Mouse (Mus musculus) myocyte (in vitro differentiated cells): ENCODE measurements around the gene Fam20c. TPM values are rescaled to one million over a fixed set of nuclear protein-coding genes. Genes with fewer than 3 reads are reported as not detected.

Experiments used
- H3K27me3 ChIP-seq: one replicate; pipeline ENCODE4 v1.6.1; 2011; ENCODE audit not compliant: control insufficient read depth, insufficient read depth, insufficient read length
- H3K36me3 ChIP-seq: one replicate; pipeline ENCODE4 v1.6.1; 2011; ENCODE audit not compliant: control insufficient read depth, insufficient read depth
- H3K4me2 ChIP-seq: one replicate; pipeline ENCODE4 v1.6.1; 2011; ENCODE audit warnings: low read depth, control low read depth
- H3K4me3 ChIP-seq: one replicate; pipeline ENCODE4 v1.5.1; 2011; ENCODE audit warnings: mild to moderate bottlenecking, control low read depth, moderate library complexity
- H3K79me2 ChIP-seq: one replicate; pipeline ENCODE4 v1.6.1; 2011; ENCODE audit not compliant: control insufficient read depth, insufficient read depth
- H3ac ChIP-seq: one replicate; pipeline ENCODE4 v1.6.1; 2011; ENCODE audit not compliant: control insufficient read depth, insufficient read length
- CEBPB ChIP-seq: IDR thresholded peaks from 2 replicates; pipeline ENCODE4 v1.6.1; 2011; ENCODE audit warnings: mild to moderate bottlenecking, moderate library complexity; ENCODE audit not compliant: poor library complexity, insufficient read depth, severe bottlenecking
- E2F4 ChIP-seq: IDR thresholded peaks from one replicate; pipeline ENCODE4 v1.6.1; 2011; ENCODE audit warnings: mild to moderate bottlenecking, control low read depth, moderate library complexity; ENCODE audit not compliant: insufficient read depth
- MAX ChIP-seq: IDR thresholded peaks from one replicate; pipeline ENCODE4 v1.6.1; 2011; ENCODE audit warnings: low read depth, mild to moderate bottlenecking, control low read depth
- MYOD1 ChIP-seq, 3 experiments: IDR thresholded peaks; one replicate each; pipeline ENCODE4 v1.6.1; 2011; ENCODE audit warnings: control low read depth in 2 of 3, low read depth in 2 of 3, mild to moderate bottlenecking in 2 of 3, moderate library complexity in 1 of 3; ENCODE audit not compliant: insufficient read length in 2 of 3, control insufficient read depth in 1 of 3
- MYOG ChIP-seq, 3 experiments: IDR thresholded peaks; one replicate each; pipeline ENCODE4 v1.6.1; 2011; ENCODE audit warnings: control low read depth in 2 of 3, low read depth in 2 of 3, mild to moderate bottlenecking in 2 of 3; ENCODE audit not compliant: insufficient read length in 2 of 3, control insufficient read depth in 1 of 3, insufficient read depth in 1 of 3
- POLR2A ChIP-seq: IDR thresholded peaks from one replicate; pipeline ENCODE4 v1.6.1; 2011; ENCODE audit warnings: low read depth, mild to moderate bottlenecking, control low read depth, moderate library complexity; ENCODE audit not compliant: insufficient read length
- POLR2AphosphoS2 ChIP-seq: IDR thresholded peaks from one replicate; pipeline ENCODE4 v1.6.1; 2011; ENCODE audit warnings: low read depth, control low read depth; ENCODE audit not compliant: insufficient read length
- REST ChIP-seq: IDR thresholded peaks from one replicate; pipeline ENCODE4 v1.6.1; 2011; ENCODE audit warnings: mild to moderate bottlenecking, control low read depth, moderate library complexity; ENCODE audit not compliant: insufficient read depth, insufficient read length
- SRF ChIP-seq: IDR thresholded peaks from one replicate; pipeline ENCODE4 v1.6.1; 2011; ENCODE audit warnings: low read depth; ENCODE audit not compliant: control insufficient read depth, insufficient read length
- TCF12 ChIP-seq: IDR thresholded peaks from one replicate; pipeline ENCODE4 v1.6.1; 2011; ENCODE audit warnings: mild to moderate bottlenecking, control low read depth; ENCODE audit not compliant: poor library complexity, insufficient read depth, severe bottlenecking
- TCF3 ChIP-seq: IDR thresholded peaks from one replicate; pipeline ENCODE4 v1.6.1; 2011; ENCODE audit warnings: low read depth, control low read depth; ENCODE audit not compliant: insufficient read length
- USF1 ChIP-seq: IDR thresholded peaks from one replicate; pipeline ENCODE4 v1.6.1; 2011; ENCODE audit warnings: low read depth, mild to moderate bottlenecking, control low read depth, moderate library complexity
- polyA plus RNA-seq: library from polyadenylated mRNA; unstranded; fragments of >200 nt; fragmentation: generic; extraction: Trizol; gene quantifications from one replicate; pipeline ENCODE4 v1.2.1, GENCODE M21; 2012; ENCODE audit warnings: missing spikeins

Fam20c gene
- polyA plus RNA-seq, 1 experiment: 37.5 TPM

GRCm38 (mm10) chr5:138809767-138810166 lies 55.5 kb downstream of the Fam20c start:
- Histone ChIP-seq H3K4me2 (no peak overlapping the region), H3ac (no peak overlapping the region), H3K4me3 (no peak overlapping the region), H3K79me2 (no peaks in the 10 kb centered on the region), H3K27me3 (no peaks in the 10 kb centered on the region), H3K36me3 (peaks cover 7% of the 10 kb centered on the region)
- TF ChIP-seq MYOG (IDR thresholded peaks at IDR 0.05; ENCODE audit: control insufficient read depth in 1 of 3, insufficient read depth in 1 of 3, insufficient read length in 2 of 3, low read depth in 2 of 3): no peak
- no peak for TF ChIP-seq USF1
- TF ChIP-seq TCF12: no peak
- no peak for TF ChIP-seq POLR2AphosphoS2
- no peak for TF ChIP-seq SRF
- TF ChIP-seq CEBPB: no peak
- TF ChIP-seq POLR2A: no peak
- TF ChIP-seq E2F4: no peak
- no peak for TF ChIP-seq MAX
- TF ChIP-seq TCF3: no peak
- no peak for TF ChIP-seq REST
- no peak for TF ChIP-seq MYOD1 (IDR thresholded peaks at IDR 0.05; ENCODE audit: control insufficient read depth in 1 of 3, insufficient read length in 2 of 3, low read depth in 2 of 3)

GRCm38 (mm10) chr5:138819780-138820179 lies 65.5 kb downstream of the Fam20c start, which contains the start of gene Gm5294:
Gene Gm5294 (plus strand): TSS chr5:138820080.
- Histone ChIP-seq H3K27me3 (peaks cover 13% of the 10 kb centered on the region), H3K4me3 (no peak within 1 kb of the TSS), H3K4me2 (no peak within 1 kb of the TSS), H3K36me3 (no peaks in the 10 kb centered on the region), H3ac (no peak within 1 kb of the TSS), H3K79me2 (no peaks in the 10 kb centered on the region)
- TF ChIP-seq SRF (no peak), CEBPB (no peak), MYOD1 (IDR thresholded peaks at IDR 0.05; ENCODE audit: control insufficient read depth in 1 of 3, insufficient read length in 2 of 3, low read depth in 2 of 3) (no peak), TCF3 (no peak), USF1 (no peak), POLR2A (no peak), REST (no peak), MYOG (IDR thresholded peaks at IDR 0.05; ENCODE audit: control insufficient read depth in 1 of 3, insufficient read depth in 1 of 3, insufficient read length in 2 of 3, low read depth in 2 of 3) (no peak), POLR2AphosphoS2 (no peak), MAX (no peak), E2F4 (no peak), TCF12 (no peak)

GRCm38 (mm10) chr5:138820717-138821332 lies 66.5 kb downstream of the Fam20c start:
- Histone ChIP-seq H3K79me2 (no peaks in the 10 kb centered on the region), H3K4me3 (no peak overlapping the region)
- no peak for TF ChIP-seq REST
- TF ChIP-seq USF1: no peak
- no peak for TF ChIP-seq TCF3
- TF ChIP-seq MYOG (IDR thresholded peaks at IDR 0.05; ENCODE audit: control insufficient read depth in 1 of 3, insufficient read depth in 1 of 3, insufficient read length in 2 of 3, low read depth in 2 of 3): no peak
- no peak for TF ChIP-seq TCF12
- TF ChIP-seq MAX: no peak
- no peak for TF ChIP-seq SRF
- no peak for TF ChIP-seq MYOD1 (IDR thresholded peaks at IDR 0.05; ENCODE audit: control insufficient read depth in 1 of 3, insufficient read length in 2 of 3, low read depth in 2 of 3)
- no peak for TF ChIP-seq E2F4
- no peak for TF ChIP-seq POLR2AphosphoS2
- TF ChIP-seq CEBPB: no peak
- no peak for TF ChIP-seq POLR2A

GRCm38 (mm10) chr5:138825090-138825489 lies 70.8 kb downstream of the Fam20c start:
- no peak for TF ChIP-seq CEBPB
- no peak for TF ChIP-seq E2F4
- no peak for TF ChIP-seq TCF12
- TF ChIP-seq POLR2AphosphoS2: no peak
- no peak for TF ChIP-seq TCF3
- TF ChIP-seq MYOG (IDR thresholded peaks at IDR 0.05; ENCODE audit: control insufficient read depth in 1 of 3, insufficient read depth in 1 of 3, insufficient read length in 2 of 3, low read depth in 2 of 3): no peak
- TF ChIP-seq REST: no peak
- TF ChIP-seq MAX: no peak
- no peak for TF ChIP-seq POLR2A
- TF ChIP-seq SRF: no peak
- TF ChIP-seq MYOD1 (IDR thresholded peaks at IDR 0.05; ENCODE audit: control insufficient read depth in 1 of 3, insufficient read length in 2 of 3, low read depth in 2 of 3): no peak
- no peak for TF ChIP-seq USF1
- Histone ChIP-seq H3K79me2 (no peaks in the 10 kb centered on the region), H3K4me2 (no peak overlapping the region), H3K4me3 (no peak overlapping the region), H3K27me3 (peaks cover 19% of the 10 kb centered on the region), H3ac (no peak overlapping the region), H3K36me3 (no peaks in the 10 kb centered on the region)

More at GRCm38 (mm10) chr5:138820717-138821332, 66.5 kb downstream of the Fam20c start:
- no peaks in the 10 kb centered on the region for H3K36me3 ChIP-seq
- H3K4me2 ChIP-seq: no peak overlapping the region
- peaks cover 19% of the 10 kb centered on the region for H3K27me3 ChIP-seq
- no peak overlapping the region for H3ac ChIP-seq

GRCm38 (mm10) chr5:138833406-138833805 lies 79.1 kb downstream of the Fam20c start:
- H3K36me3 ChIP-seq: no peaks in the 10 kb centered on the region
- H3ac ChIP-seq: no peak overlapping the region
- no peak overlapping the region for H3K4me3 ChIP-seq
- no peaks in the 10 kb centered on the region for H3K27me3 ChIP-seq
- H3K4me2 ChIP-seq: no peak overlapping the region
- H3K79me2 ChIP-seq: no peaks in the 10 kb centered on the region
- no peak for TF ChIP-seq TCF3
- TF ChIP-seq POLR2AphosphoS2: no peak
- TF ChIP-seq POLR2A: no peak
- TF ChIP-seq TCF12: no peak
- no peak for TF ChIP-seq SRF
- TF ChIP-seq MYOD1 (IDR thresholded peaks at IDR 0.05; ENCODE audit: control insufficient read depth in 1 of 3, insufficient read length in 2 of 3, low read depth in 2 of 3): no peak
- no peak for TF ChIP-seq MAX
- no peak for TF ChIP-seq USF1
- no peak for TF ChIP-seq REST
- no peak for TF ChIP-seq CEBPB
- no peak for TF ChIP-seq MYOG (IDR thresholded peaks at IDR 0.05; ENCODE audit: control insufficient read depth in 1 of 3, insufficient read depth in 1 of 3, insufficient read length in 2 of 3, low read depth in 2 of 3)
- no peak for TF ChIP-seq E2F4
